Mouse (Mus musculus) lung, postnatal 0 days (tissue): ENCODE measurements around the gene Mapkapk5.

Source experiments
- CTCF ChIP-seq: IDR thresholded peaks from 2 replicates; pipeline ENCODE4 v1.5.1; 2016; ENCODE audit warnings: antibody characterized with exemption, mild to moderate bottlenecking
- EP300 ChIP-seq: IDR thresholded peaks from 2 replicates; pipeline ENCODE4 v1.6.1; 2016; ENCODE audit warnings: antibody characterized with exemption, mild to moderate bottlenecking, control low read depth

DNA sequence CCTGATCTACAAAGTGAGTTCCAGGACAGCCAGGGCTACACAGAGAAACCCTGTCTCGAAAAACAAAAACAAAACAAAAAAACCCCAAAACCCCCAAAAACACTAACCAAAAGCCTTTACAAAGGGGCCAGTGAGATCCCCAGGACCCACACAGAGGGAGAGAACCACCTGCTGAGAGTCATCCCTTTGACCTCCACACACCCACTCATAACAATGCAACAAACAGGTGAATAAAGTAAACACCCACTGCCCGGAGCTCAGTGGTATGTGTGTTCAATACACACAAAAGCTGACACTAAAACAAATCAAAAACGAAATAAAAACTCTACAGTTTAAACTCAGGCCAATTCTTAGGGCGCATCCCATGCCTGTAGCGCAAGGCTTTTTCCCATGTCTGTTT, 5.6 kb downstream of the Mapkapk5 start:
- TF ChIP-seq CTCF (no peak), EP300 (no peak)
